Mouse (Mus musculus): ENCODE data around the gene Arl6ip4.

Arl6ip4 gene

GRCm38 (mm10) chr5:124115990-124116845 lies at the start of gene Arl6ip4:
Gene Arl6ip4, plus strand, starts transcription at chr5:124116089.
- no peak for DNase-seq (ENCODE audit: extremely low read depth, low read depth, low spot score)

- no peak for DNase-seq (ENCODE audit: extremely low read depth, low read depth, low spot score)
Observed at GRCm38 (mm10) chr5:124069657-124070056, 46.2 kb upstream of the Arl6ip4 start.

- no peak for DNase-seq (ENCODE audit: extremely low read depth, low read depth, low spot score)
Observed at GRCm38 (mm10) chr5:124073682-124074081, 42.2 kb upstream of the Arl6ip4 start.

DNA sequence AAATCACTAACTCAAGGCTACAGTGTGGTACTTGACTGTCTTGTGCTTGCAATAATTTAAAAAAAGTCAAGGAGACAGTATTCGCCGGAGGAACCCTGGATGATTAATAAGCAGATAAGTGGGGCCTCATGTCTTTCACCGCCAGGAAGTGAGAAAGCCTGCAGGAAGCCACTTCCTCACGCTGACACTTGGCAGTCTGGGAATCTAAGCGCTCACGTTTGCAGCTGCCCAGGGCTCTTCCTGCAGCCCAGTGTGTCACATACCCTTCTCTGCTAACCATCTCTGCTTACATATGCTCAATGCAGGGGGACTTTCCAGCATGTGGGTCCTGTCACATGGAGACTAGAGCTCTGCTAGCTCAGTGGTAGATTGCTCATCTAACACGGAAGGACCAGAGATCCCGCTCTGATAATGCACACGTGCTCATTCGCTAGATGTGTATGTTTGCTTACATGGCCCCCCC lies 41.0 kb upstream of the Arl6ip4 start:
- no peak for DNase-seq (ENCODE audit: extremely low read depth, low read depth, low spot score)

- DNase-seq (ENCODE audit: extremely low read depth, low read depth, low spot score): no peak
Observed at GRCm38 (mm10) chr5:124075716-124076115, 40.2 kb upstream of the Arl6ip4 start.

DNA sequence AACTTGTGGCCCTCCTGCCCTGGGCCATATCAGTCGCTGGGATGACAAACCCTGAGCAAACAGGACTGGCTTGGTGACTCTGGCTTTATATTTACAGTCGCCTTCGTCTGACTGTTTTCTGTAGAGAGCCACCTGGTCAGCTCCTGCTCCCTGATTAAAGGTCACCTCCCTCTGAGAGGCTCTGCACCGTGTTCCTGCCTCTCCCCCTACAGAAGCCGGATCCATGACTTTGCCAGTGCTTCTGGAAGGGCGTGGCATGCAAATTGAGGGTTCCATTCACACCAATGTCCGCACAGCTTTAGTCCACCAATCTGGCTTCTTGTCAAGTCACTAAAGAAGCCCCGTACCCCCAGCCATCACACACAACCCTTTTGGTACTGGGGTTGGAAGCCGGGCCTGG lies 39.3 kb upstream of the Arl6ip4 start:
- DNase-seq (ENCODE audit: extremely low read depth, low read depth, low spot score): no peak

- DNase-seq (ENCODE audit: extremely low read depth, low read depth, low spot score): no peak
Observed at GRCm38 (mm10) chr5:124077241-124077640, 38.6 kb upstream of the Arl6ip4 start.

DNA sequence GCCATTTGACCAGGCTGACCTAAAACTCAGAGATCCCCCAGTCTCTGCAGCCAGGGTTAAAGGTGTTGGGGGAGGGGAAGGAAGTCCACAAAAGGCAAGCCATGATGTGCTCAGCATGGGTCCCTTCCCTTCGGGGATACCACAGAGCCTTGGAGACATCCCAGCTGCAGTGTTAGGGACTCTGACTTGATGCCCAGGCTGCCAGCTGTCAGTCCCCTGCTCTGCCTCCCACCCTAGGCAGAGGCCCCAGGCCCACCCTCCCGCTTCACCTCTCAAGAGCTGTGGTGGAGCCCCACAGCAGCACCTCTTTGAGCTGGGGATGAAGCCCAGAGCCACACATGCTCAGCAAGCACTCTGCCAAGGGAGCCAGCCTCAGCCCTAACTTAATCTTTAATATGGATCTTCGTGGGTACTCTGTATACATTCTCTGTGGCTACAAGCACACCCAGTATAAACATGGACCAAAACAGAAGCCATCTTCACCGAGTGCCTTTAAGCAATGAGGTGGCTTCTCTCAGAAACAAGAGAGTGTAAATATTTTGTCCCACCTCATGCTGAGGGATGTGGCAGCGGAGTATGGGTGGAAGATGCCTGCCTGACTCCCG lies 37.9 kb upstream of the Arl6ip4 start:
- DNase-seq (ENCODE audit: extremely low read depth, low read depth, low spot score): no peak

DNA sequence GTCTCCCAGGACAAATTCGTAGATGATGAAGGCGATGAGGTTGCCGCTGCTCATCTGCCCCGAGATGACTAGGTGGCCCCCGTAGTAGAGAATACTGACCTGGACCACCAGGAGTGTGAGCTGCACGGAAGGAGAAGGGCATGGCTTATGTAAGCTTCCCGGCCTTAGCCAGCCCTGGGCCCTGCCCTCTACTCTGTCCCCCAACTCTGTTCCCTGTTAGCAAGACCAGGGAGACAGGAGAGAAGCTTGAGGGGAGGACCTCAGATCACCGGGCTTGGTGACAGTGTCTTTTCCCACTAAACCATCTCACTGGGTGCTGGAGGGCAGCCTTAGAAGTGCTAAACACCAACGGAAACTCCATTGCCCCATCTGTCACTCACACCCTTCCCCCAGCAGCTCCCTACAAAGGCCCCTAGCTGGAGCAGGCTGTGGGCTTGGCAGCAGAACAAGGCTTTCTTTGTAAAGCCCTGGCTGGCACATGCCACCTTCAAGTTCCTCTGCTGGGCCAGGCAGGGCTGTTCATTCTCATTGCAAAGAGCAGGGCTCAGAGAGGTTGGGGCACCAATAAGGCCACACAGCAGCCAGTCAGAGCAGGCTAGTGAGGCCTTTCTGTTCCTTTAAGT lies 37.0 kb upstream of the Arl6ip4 start:
- no peak for DNase-seq (ENCODE audit: extremely low read depth, low read depth, low spot score)

DNA sequence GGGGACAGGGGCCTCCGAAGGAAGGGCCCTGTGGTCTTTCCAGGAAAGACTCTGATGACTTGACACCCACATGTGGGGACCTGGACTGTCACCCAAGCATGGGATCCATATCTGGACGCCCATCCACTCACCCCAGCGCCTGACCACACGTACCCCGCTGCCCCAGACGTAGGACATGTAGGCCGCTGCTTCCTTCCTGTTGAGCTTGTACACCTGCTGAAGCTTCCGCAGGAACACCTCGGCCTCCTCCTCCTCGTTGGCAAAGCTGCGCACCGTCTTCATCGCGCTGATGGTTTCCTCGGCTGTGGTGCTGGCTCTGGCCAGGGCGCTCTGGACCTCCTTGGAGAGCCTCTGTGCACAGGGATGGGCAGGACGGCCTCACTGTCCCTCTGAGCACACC lies 36.0 kb upstream of the Arl6ip4 start:
- DNase-seq (ENCODE audit: extremely low read depth, low read depth, low spot score): no peak

DNA sequence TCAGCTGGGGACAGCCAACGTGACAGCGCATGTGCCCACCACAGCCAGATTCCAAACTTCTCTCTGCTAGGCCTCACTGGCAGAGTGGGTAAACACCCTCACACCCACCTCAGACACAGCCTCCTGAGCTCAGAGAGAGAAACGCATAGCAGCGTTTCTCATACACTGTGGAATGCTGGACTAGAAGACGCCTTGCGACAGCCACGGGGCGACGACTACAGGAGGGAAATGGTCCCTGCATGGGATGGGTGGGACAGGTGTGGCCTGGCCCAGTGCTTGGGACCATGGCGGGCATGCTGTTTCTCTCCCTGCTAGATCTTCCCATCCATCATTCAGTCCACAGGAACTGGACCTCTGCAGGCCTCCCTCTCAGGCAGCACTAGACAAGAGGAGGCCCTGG lies 33.4 kb upstream of the Arl6ip4 start:
- DNase-seq (ENCODE audit: extremely low read depth, low read depth, low spot score): no peak

- DNase-seq (ENCODE audit: extremely low read depth, low read depth, low spot score): no peak
Observed at GRCm38 (mm10) chr5:124082941-124083688, 32.8 kb upstream of the Arl6ip4 start.

DNA sequence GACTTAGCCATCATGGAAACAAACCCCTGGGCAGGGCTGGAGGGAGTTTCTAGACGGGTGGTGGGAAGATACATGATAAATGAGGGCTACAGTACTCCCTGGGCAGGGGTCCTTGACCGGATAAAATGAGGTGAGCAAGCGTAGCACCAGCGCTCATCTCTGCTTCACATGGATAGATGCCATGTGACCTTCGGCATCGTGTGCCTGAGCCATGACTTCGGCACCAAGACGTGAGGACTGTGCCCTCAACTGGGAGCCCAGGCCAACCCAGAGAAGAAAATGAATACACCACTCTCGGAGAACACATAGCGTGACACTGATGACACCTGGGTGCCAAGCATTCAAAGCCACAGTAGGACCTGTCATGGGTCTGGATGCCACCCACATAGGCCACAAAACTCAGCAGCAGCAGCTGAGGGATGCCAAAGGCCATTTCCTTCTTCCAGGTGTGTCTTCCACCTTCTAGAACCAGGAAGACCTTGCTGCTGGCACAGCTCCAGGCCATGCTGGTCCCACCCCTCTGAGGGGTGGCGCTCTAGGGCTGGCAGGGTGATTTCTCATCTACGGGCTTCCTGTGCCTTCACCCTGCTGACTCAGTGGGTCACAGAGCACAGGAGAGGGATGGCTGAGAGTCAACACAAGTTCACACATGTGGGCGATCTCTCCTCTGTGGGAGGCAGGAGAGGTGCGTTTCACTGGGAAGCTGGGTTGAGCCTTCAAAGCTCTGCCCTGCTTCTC lies 31.9 kb upstream of the Arl6ip4 start:
- peak; percentile 56 for DNase-seq (ENCODE audit: extremely low read depth, low read depth, low spot score)

DNA sequence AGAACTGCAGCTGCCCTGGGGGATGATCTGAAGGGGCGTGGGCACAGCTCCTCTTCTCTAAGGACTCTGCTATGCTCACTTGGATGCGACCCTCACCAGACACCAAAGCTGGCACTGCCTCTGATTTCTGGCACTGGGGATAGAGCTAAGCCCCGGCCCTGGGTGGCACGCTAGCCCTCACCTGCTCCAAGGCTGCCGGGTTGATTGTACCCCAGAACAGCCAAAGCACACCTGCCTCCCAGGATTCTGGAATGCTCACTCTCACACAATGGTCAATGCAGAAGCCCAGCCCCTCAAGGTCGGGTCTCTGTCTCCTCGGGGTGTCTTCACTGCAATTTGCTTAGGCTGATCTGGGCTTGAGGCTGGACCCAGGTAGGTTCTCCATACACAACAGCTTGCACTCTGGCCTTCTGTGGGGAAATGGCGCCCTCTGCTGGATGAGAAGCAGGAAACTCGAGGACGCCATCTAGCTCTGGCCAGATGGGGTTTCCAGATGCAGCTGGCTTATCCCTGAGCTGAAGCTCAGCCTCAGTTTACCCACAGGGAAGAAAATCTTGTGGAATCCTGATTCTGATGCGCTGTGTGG lies 31.2 kb upstream of the Arl6ip4 start:
- DNase-seq (ENCODE audit: extremely low read depth, low read depth, low spot score): peak; percentile 16

DNA sequence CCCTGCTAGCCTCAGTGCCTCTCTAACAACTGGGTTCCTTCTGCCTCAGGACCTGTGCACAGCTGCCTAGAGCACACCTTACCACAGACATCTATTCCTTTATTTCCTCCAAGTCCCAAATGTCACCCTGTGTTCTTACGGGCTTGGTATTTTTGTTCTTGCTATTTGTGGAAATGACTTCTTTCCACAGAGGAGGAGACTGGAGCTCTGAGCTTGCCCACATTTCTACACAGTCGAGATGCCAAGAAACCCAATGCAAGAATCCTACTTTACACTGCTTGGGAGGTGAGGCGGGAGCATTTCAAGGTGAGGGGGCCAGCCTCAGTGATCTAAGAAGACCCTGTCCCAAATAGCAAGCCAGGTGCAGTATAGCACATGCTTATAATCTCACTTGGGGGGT lies 30.4 kb upstream of the Arl6ip4 start:
- no peak for DNase-seq (ENCODE audit: extremely low read depth, low read depth, low spot score)

DNA sequence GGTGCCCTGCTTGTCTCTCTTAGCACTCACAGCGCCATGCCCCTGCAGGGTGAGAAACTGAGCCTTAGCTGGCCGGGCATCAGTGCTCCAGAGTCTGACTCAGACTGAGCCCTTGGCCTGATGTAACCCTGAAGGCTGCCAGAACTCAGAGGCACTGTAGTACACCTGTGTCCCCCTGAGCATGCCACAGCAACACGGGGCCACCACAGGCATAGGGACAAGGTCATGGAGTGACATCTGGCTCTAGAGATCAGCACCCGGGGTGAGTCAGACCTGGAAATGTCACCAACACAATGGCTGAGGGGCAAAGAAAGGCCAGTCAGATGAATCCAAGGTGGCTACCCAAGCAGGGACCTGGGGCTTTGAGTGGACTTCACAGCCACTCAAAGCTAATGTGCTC lies 29.0 kb upstream of the Arl6ip4 start:
- no peak for DNase-seq (ENCODE audit: extremely low read depth, low read depth, low spot score)

DNA sequence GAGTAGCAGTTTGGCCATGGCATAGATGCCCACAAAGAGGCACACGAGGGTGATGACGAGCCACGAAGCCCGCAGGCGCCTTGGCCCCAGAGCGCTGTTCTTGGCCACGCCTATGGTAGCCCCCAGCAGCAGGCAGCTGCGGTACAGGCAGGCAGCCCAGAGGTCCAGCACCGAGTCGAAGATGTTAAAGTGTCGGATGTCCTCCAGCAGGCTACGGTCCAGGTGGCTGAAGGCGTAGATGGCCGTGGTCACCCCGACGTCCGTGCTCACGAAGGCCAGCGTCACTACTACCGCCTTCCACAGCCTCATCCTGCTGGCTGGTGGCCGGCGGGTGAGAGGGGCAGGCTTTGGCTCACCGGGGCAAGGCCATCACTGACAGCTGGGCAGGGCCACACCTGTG lies 26.0 kb upstream of the Arl6ip4 start:
- DNase-seq (ENCODE audit: extremely low read depth, low read depth, low spot score): no peak

- DNase-seq (ENCODE audit: extremely low read depth, low read depth, low spot score): no peak
Observed at GRCm38 (mm10) chr5:124091951-124092406, 23.9 kb upstream of the Arl6ip4 start.

- DNase-seq (ENCODE audit: extremely low read depth, low read depth, low spot score): peak; percentile 64
Observed at GRCm38 (mm10) chr5:124093120-124093794, 22.6 kb upstream of the Arl6ip4 start.
